Comparison of ENCODE assay signal across 7 mouse cellular contexts in genomic region chr11:121354091-121354707, GRCm38 (mm10). TPM values are rescaled to one million over a fixed set of nuclear protein-coding genes. Genes with fewer than 3 reads are reported as not detected.
A peak's percentile ranks its signal among the peaks of the same experiment; 100 is the strongest.
DNase-seq lines count a peak whose midpoint lies in the region; ATAC-seq lines count a peak whose summit lies in the region.

Gene Wdr45b (minus strand): TSS chr11:121354445.

- WGBS in embryonic facial prominence, embryonic 11.5 days: under 1% methylated on average over 69 of the region's 69 CpGs
- under 1% methylated on average over 67 of the region's 69 CpGs for WGBS in limb, embryonic 10.5 days
- under 1% methylated on average over 69 of the region's 69 CpGs for WGBS in midbrain, embryonic 13.5 days

- peak within 1 kb of the TSS; percentile 93 for H3K4me3 ChIP-seq in embryonic facial prominence, embryonic 11.5 days (ENCODE audit: low read depth, low read length)
- H3K4me3 ChIP-seq in limb, embryonic 10.5 days: peak within 1 kb of the TSS; percentile 98
- H3K4me3 ChIP-seq in midbrain, embryonic 13.5 days (replicated peaks): peak within 1 kb of the TSS; percentile 92

- H3K27ac ChIP-seq in embryonic facial prominence, embryonic 11.5 days (replicated peaks; ENCODE audit: low read depth, low read length): 0 out of 2 replicates have a peak within 1 kb of the TSS, but pooled peaks have one; percentile 49
- peak within 1 kb of the TSS; percentile 92 for H3K27ac ChIP-seq in limb, embryonic 10.5 days
- peak within 1 kb of the TSS; percentile 90 for H3K27ac ChIP-seq in midbrain, embryonic 13.5 days

- H3K27me3 ChIP-seq in embryonic facial prominence, embryonic 11.5 days (ENCODE audit: control insufficient read depth, insufficient read depth, low read length): no peaks in the 10 kb centered on the region
- H3K27me3 ChIP-seq in limb, embryonic 10.5 days (ENCODE audit: low read depth, poor library complexity, severe bottlenecking): no peaks in the 10 kb centered on the region
- H3K27me3 ChIP-seq in midbrain, embryonic 13.5 days: no peaks in the 10 kb centered on the region

- no peaks in the 10 kb centered on the region for H3K36me3 ChIP-seq in embryonic facial prominence, embryonic 11.5 days (replicated peaks; ENCODE audit: control insufficient read depth, insufficient read depth, low read depth, low read length)
- H3K36me3 ChIP-seq in limb, embryonic 10.5 days: peaks cover 22% of the 10 kb centered on the region
- no peaks in the 10 kb centered on the region for H3K36me3 ChIP-seq in midbrain, embryonic 13.5 days

- peak within 1 kb of the TSS; percentile 74 for H3K9ac ChIP-seq in embryonic facial prominence, embryonic 11.5 days (replicated peaks; ENCODE audit: low read length)
- H3K9ac ChIP-seq in midbrain, embryonic 13.5 days (replicated peaks): peak within 1 kb of the TSS; percentile 93

- peak; percentile 97 for ATAC-seq in embryonic facial prominence, embryonic 11.5 days (replicated peaks; ENCODE audit: insufficient number of reproducible peaks, low FRiP score, low TSS enrichment, low read depth)
- peak; percentile 95 for ATAC-seq in granulocyte monocyte progenitor cell, adult 5-6 weeks (replicated peaks; ENCODE audit: poor library complexity, severe bottlenecking)
- ATAC-seq in midbrain, embryonic 13.5 days: peak; percentile 97

- H3K4me1 ChIP-seq in embryonic facial prominence, embryonic 11.5 days (ENCODE audit: control insufficient read depth, insufficient read depth, low read length): no peaks in the 10 kb centered on the region
- H3K4me1 ChIP-seq in limb, embryonic 10.5 days: peaks cover 19% of the 10 kb centered on the region
- H3K4me1 ChIP-seq in midbrain, embryonic 13.5 days (replicated peaks): peaks cover 28% of the 10 kb centered on the region

- peak within 1 kb of the TSS; percentile 65 for H3K4me2 ChIP-seq in embryonic facial prominence, embryonic 11.5 days (ENCODE audit: low read depth, low read length)
- H3K4me2 ChIP-seq in midbrain, embryonic 13.5 days (replicated peaks): peak within 1 kb of the TSS; percentile 87

- DNase-seq in adrenal gland, postnatal 14 days: peak; percentile 99
- DNase-seq in embryonic facial prominence, embryonic 11.5 days (ENCODE audit: low spot score): peak; percentile 97
- DNase-seq in kidney, adult 11 months: peak; percentile 96
- DNase-seq in limb, embryonic 10.5 days (ENCODE audit: low spot score): peak; percentile 99
- peak; percentile 97 for DNase-seq in spleen, adult 12 weeks (ENCODE audit: low spot score)

- H3K9me3 ChIP-seq in embryonic facial prominence, embryonic 11.5 days (replicated peaks; ENCODE audit: control insufficient read depth, low read length): no peaks in the 10 kb centered on the region
- no peaks in the 10 kb centered on the region for H3K9me3 ChIP-seq in limb, embryonic 10.5 days (replicated peaks)
- H3K9me3 ChIP-seq in midbrain, embryonic 13.5 days: no peaks in the 10 kb centered on the region

RNA-seq across cellular contexts. Expression of gene Wdr45b, which starts in this region (rescaled TPM):
- total RNA-seq in adrenal gland, postnatal 14 days (2021): 53.3 and 54.3 TPM in 2 replicates
- 117 and 119 TPM in 2 replicates for polyA plus RNA-seq in embryonic facial prominence, embryonic 11.5 days (2014; fragmentation: Nextera tagmentation; extraction: Ambion mirVana)
- 31.3 and 68.7 TPM in 2 replicates for total RNA-seq in granulocyte monocyte progenitor cell, adult 5-6 weeks (2014; fragmentation: Nextera tagmentation)
- 42.4 and 52.4 TPM in 2 replicates for total RNA-seq in granulocyte monocyte progenitor cell, adult 5-6 weeks (2017)
- polyA plus RNA-seq in limb, embryonic 10.5 days (2016; fragmentation: Nextera tagmentation; extraction: Ambion mirVana): 108 and 119 TPM in 2 replicates
- 80.4 and 82.6 TPM in 2 replicates for polyA plus RNA-seq in midbrain, embryonic 13.5 days (2015; fragmentation: Nextera tagmentation; extraction: Ambion mirVana)

Comparison
In these comparisons a context has a peak if more than half of its experiments do, and no peak if none do; other contexts are left out.
1. Peak in every context shown above with its lines: DNase-seq, ATAC-seq, H3K4me3 ChIP-seq and H3K27ac ChIP-seq.